Mouse (Mus musculus) CD4-positive, CD25-positive, alpha-beta regulatory T cell, adult 2 months (primary cell): Measurements from ENCODE around the gene Thada.
A peak's percentile ranks its signal among the peaks of the same experiment; 100 is the strongest.

Experiments used
- DNase-seq: peaks from one replicate; pipeline ENCODE4 v3.0.0-alpha.2; 2012; ENCODE audit warnings: low read depth, low spot score

Thada gene

DNA sequence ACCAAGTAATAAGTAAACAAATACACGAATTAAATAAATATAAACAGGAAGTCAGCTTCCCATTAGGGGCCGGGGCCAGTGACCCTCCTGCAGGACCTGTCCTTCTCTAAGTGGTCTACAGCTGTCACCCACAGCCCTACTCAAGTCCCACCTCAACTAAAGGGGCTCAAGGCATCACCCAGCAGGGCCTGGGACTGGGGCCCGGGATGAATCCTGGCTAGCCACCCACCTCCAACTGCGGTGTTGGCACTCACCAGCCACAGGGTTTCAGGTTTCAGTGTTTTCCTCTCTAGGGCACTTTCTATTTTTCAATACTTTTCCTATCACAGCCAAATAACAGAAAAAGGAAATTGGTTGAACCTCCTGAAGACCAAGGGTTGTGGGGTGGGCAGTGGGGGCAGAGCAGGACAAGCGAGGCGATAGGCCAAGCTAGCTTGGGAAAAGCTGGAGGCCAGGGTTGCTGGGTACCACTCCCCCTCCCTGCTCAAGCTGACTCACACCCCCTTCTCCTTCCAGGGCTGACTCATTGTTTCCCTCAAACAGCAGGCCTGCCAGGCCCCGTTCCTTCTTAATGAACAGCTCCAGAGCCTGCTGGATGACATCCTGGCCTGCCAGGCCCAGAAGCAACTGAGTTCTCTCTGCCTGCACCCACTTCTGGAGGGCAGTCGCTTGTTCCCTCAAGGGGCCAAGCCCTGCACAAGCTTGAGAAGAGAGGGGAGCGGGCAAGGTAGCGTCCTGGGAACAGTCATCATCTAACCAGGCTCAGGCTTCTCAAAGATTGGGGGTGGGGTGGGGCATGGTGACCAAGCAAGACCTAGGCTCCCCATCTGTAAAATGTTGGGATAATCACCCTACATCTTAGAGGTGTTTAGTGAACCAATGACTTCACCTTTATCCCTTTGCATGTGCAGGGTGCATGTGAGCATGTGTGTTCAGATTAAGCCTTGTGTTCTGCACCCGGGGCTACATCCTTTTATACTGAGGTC, 317.2 kb downstream of the Thada start:
- peak; percentile 61 for DNase-seq

DNA sequence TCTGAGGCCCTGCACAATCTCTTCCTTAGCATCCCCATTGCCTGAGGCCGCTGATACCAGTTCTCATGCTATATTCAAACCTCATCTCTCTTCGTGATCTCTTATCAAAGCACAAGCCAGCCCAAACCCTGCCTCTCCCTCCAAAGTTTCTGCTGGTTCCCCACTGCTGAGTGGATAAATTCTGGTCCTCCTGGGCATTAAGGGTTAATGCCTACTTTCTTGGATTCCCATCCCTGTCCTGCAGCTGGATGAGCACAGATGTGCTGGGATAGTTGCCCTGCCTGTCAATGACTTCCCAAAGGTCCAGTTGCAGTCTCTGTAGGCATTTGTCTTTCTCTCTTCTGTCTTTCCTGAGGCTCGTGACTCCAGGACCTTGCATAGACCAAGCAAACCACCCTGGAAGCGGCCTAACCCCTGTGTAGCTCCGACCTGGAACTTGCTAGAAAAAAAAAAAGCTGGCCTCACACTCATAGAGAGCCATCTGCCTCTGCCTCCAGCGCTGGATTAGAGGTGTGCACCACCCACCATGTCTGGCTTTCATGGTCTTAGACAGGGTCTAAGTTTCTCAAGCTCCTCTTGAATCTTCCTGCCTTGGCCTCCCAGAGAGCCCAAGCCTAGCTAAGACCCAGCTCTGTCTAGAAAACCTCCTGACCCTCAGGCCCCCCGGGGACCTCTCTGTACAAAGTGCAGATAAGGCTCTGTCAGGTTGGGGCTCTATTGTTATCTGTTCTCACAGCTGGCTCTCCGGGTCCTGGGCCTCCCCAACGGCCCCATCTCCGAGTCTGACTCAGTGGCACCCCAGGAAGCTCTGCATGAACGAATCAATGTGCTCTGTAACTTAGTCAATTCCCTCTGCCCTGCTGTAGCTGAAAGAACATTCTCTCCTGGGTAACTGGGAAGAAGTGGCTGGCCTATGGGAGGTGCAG, 318.6 kb downstream of the Thada start:
- DNase-seq, result no peak

DNA sequence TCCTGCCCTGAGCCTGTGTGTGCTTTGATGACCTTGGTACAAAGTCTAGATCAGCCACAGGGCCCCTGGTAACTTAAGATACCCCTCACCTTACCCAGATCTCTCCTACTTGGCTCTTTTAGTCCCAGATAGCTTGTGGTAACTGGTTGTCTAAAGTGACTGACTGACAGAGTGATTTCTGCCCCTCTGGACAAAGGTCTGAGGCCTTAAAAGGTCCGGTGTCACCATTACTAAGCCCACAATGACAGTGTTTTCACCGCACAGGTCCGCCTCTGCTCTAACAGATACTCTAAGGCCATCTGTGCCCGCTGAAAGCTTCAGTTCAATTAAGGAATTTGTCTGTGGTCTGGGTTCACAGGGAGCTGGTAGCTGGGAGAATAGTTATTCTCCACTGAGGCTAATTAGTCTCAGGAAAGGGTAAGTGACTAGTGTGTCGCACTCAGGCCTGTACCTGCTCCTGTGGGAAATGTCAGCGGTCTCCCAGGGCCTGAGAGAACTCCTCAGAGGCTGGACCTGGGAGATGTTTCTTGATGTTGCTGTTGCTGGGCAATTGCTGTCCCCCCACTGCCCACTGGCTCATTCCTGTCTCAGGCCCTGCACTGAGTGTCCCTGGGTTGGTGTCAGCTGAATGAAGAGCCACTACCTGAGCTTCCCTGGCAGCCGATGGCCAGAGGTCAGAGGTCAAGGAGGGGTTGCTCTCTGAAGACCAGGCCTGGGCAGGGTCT, 319.4 kb downstream of the Thada start:
- DNase-seq, result no peak

DNA sequence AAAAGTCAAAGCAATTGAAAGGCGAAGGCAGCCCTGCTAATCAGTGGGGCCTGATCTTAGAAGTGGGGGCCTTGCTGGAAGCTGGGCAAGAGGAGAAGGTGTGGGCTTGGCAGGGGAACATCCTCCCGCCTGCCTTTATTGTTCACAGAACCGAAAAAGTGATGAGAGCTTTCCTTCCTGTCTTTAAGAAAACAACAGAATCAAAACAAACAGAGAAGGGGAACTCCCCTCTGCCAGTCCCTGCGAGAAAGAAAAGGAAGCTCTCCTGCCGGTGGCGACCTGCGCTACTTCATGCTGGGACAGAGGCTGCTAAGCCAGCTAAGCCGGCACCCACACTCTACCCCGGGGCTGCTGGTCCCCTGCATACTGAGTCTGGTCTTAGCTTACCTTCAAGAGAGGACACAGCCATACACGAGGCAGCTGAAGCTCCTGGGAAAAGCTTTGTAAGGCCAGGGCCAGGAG, 320.1 kb downstream of the Thada start:
- peak; percentile 89 for DNase-seq

DNA sequence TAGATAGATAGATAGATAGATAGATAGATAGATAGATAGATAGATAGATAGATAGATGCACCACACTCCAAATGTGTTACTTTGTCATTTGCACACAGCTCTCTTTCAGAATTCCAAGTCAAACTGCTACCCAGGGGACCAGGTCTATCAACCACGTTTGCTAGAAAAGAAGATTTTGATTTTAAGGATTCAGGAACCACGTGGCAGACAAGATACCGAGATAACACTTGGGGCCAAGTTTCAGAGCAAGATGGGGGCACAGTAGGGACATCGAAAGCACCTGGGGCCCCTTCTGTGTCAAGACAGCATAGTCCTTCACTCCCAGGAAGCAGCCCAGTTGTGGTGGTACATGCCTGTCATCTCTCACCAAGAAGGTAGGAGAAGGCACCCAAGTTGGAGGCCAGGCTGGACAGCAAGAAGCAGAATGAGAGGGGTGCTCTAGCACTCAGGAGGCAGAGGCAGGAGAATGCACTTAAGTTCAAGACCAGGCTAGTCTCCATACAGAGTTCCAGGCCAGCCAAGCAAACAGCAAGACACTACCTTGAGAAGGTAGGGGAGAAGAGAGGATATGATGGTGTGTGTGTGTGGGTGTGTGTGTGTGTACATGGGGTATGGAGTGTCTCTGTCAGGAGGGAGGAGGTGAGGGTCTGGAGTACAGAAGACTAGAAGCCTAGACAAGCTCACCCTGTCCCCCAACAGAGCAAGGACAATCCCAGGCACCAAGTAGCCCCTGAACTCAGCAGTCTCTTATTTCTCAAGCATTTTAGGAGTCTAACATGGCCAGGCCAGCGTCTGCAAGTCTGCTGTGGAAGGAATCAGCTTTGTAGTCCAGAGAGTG, 321.0 kb downstream of the Thada start:
- DNase-seq, result peak; percentile 43

DNA sequence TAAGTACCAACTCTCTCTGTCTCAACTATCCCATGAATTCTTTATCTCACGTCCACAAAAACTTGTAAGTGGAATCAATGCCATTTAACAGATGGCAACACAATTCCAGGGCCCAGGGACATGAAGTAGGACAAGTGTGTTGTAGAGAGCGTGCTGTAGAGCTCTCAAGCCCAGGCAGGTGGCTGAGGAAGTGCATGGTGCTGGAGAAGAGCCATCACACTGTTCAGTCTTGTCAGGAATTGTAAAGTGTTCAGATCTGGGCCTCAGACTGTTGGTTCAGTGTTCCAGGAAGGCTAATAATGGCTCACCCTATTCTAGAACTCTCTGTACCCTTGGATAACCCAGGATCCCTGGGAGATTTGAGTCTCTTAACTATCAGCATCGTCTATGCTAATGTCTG, 321.9 kb downstream of the Thada start:
- no peak for DNase-seq

DNA sequence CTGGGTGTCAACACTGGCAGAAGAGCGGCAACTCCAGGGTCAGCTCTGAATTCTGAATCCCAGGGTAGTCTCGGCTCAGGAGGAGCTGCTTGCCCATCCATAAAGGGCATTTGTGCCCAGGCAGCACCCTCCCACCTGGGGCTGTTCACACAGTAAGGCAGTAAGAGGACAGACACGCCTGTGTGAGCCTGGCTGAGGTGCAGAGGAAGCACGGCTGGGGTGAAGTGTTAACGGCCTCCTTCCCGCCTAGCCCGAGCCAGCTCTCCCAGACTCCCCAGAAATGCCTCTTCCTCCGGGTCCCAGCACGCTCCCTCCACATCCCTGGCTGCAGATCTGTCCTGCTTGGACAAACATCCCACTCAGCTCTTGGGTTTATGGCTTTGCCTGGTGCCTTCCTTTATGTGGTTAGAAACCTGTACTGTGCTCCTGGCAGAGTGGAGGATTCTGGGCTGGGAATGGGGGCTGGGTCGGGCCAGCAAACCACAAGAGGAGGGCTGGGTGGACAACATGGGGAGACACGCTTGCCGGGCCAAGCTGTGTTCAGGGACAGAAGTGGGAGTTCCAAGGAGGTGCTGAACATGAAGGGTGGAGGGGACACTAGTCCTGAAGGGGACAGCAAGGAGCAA, 322.7 kb downstream of the Thada start:
- DNase-seq, result peak; percentile 47

DNA sequence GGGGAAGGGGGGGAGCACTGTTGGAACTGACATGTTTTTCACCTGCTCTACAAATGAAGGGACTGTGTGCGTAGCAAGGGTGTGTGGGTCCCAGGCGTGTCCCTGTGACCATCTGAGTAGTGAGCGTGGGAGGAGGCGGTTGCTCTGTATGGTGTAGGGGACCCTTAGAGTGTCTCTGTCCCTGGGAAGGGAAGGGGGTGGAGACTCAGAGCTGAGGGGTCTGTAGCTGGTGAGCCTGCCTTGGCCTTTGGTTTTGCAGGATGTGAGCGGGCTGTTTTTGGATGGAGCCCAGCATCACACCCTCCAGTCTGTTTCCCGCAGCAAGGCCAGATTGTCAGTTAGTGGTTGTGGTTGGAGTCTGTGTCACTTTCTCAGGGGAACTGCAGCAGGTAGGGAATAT, 324.3 kb downstream of the Thada start:
- DNase-seq, result no peak

DNA sequence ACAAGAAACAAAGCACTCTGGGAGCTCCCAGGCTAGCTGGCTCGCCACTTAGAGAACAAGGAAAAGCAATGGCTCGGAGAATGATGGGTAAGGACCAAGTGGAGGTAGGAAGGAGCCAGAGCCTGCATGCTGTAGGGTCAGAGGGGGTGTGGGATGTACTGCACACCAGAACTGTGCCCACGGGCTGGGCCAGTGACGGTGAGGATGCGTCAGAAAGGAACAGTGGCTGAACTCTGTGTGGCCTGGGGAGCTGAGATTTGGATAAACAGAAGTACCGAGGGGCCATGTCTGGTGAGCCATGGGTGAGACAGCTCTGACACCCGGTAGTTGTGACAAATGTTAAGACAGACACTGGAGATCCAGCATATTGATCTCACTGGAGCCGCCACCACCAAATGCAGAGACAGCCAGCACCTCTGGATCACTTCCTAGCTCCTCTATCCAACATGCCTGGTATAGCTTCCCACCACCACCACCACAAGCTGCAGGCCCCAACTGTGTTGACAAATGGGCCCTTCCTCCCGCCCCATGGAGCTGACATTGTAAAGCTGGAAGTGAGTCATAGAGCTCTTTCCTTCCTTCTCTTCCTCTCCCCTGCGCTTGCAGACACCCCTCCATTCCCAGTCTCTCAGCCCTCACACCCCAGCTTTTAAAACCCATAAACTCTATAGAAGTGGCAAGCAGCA, 325.0 kb downstream of the Thada start:
- peak; percentile 28 for DNase-seq
